Mouse (Mus musculus): ENCODE data around the gene Ube2ql1.

The Ube2ql1 gene

DNA sequence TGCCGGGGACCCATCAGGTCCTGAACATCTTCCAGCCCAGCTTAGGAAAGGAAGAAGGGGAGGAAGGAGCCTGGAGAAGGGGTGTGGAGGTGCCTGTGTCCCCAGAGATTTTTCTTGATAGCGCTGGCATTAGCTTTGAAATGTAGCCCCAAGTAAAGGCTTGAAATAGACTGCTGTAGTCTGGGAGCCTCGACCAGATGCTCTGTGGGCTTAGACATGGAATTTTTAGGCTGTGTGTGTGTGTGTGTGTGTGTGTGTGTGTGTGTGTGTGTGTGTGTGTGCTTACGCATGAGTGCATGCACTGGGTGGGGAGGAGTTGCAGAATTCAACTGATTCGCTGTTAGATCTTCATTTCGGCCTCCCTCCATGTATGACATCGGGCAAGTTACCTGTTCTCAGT, 31.5 kb downstream of the Ube2ql1 start:
- no peak for DNase-seq (ENCODE audit: extremely low read depth, low read depth)

DNA sequence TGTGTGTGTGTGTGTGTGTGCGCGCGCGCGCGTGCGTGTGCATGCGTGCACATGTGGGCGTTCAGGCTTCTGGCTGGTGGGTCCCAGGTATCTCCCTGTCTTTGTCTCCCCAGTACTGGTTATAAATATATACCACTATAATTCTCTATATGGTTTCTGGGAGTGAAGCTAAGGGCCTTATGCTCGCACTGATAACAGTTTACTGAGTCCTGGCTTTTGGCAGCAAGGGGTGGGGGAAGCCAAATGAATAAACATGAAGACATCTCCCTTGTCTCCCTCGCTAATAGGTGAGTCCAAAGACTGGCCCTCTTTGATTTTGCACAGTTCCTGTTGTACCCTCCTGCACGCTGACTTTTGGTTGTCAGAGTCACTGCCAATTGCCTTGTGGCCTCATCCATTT, 32.2 kb downstream of the Ube2ql1 start:
- DNase-seq (ENCODE audit: extremely low read depth, low read depth), result peak; percentile 24

DNA sequence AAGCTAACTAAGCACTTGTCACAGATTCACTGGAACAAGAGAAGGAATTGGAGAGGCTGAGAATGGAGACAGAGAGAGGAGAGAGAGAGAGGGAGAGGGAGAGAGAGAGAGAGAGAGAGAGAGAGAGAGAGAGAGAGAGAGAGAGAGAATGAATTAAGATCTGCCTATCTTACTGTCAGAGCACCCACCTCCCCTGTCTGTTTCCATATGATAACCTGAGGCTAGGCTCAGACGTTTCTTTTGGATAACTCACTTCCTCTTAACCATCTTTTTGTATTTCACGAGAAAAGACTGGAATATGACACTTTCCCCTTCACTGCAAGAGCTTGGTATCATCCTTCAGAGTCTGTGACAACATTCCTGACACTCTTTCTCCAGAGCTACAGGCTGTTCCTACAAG, 32.8 kb downstream of the Ube2ql1 start:
- peak; percentile 66 for DNase-seq (ENCODE audit: extremely low read depth, low read depth)

DNA sequence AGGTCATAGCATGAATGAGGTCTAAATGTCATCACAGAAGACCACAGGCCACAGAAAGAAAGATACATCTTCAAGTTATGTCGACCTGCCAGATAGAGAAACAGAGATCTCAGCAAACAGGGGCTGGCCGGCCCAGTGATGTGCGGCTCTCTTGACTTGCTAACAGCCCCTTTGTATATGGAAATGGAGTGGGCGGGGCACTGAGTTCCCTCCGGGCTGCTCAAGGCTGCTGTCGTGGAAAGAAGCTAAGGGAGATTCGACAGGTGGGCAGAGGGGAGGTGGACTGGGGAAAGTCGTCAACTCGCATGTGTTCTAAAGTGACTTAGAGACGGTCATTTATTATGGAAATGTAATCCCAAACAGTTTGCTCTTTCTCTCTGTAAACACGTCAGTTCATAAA, 36.2 kb downstream of the Ube2ql1 start:
- no peak for DNase-seq (ENCODE audit: extremely low read depth, low read depth)

DNA sequence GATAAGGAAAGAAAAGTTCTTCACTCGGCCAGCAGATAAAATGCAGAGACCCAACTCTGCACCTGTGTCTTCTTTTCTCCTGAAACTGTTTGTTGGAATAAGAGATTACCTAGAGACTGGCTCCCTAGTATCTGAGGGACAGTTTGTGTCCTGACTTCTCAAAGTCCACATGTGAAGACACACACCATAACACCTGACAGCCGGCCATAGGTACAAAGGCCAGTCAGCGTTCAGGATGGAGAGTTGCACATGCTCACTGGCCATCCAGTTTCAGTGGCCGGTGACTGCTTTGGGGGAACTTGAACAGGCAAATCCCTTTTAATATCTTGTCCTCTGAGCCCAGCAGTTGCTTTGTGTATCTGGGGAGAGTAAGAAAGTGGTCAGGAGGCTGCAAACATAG, 38.3 kb downstream of the Ube2ql1 start:
- no peak for DNase-seq (ENCODE audit: extremely low read depth, low read depth)

DNA sequence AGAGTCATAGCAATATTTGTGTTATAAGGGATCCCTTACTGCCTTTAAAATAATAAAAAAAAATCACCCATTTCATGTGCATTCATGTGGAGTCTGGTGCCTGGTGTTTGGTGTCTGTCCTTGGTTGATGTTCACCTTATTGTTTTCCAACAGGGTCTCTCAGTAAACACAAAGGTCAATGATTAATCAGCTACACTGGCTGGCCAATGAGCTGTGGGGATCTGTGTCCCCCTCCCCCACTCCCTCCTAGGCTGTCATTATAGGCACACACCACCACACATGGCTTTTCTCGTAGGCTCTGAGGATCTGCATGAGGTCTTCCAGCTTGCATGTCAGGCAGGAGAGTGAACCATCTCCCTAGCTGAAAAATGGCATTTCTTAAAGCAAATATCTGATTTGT, 38.9 kb downstream of the Ube2ql1 start:
- DNase-seq (ENCODE audit: extremely low read depth, low read depth), result no peak

DNA sequence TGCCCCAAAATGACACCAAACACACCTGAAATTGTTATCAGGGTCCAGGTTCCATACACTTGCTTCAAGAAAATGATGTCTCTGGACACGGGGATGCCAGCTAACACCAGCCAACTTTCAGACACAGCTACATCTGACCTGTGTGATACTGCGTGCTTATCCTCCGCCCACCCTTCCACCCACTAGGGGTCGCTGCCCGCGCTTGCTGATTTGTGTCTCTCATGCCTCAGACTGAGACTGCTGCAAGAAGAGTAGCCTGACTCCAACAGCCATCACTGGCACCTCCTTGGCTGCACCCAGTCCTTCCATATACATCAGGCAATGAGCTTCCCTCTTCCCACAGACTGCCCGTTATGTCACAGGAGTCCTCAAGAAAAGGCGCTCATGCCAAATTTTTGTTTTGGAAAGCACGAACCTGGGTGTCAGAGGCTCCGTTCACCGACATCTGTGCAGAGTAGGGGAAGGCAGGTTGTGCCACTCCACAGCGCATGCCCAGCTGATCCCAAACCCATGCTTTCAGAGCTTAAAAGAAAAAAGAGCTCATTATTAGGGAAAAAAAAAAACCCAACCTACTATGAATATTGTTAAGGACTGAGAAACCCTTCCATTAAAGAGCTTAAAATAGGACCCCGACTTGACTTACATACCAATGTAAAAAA, 43.2 kb downstream of the Ube2ql1 start:
- peak; percentile 33 for DNase-seq (ENCODE audit: extremely low read depth, low read depth)

DNA sequence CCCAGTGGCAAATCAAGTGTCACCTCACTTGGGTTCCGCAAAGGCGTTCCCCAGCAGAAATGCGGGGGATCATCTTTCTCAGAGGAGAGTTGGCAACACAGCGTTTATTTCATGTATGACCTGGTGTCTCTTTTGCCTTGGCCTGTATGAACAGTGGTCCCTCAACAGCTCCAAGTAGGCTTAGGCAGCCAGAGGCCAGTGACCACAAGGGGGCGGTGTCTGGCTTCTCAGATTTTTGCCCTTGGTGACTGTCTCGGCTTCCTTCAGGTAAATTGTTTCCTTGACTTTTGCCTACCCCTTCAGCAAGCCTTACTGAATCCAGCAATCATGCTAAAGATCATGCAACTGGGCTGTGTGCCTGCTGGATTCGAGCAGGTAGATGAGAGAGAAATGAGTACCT, 48.6 kb downstream of the Ube2ql1 start:
- DNase-seq (ENCODE audit: extremely low read depth, low read depth), result no peak

DNA sequence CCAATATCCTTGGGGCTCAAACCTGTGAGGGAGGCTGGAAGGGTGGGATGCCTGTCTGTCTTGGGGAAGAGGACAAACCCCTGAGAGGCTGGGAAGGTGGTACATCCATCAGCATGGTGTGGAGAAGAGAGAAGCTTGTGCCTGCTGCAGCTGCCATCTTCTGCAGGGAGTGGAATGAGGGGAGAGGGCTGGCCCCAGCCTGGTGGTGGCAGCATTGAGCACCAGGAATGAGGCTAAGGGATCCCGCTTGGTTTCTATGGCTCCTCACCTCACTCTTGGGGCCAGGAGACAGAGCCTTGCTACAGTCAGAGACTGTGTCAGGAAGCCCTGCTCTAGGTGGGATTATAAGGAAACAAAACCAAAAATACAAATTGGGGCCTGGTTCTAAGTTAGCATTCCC, 52.7 kb downstream of the Ube2ql1 start:
- DNase-seq (ENCODE audit: extremely low read depth, low read depth), result no peak

DNA sequence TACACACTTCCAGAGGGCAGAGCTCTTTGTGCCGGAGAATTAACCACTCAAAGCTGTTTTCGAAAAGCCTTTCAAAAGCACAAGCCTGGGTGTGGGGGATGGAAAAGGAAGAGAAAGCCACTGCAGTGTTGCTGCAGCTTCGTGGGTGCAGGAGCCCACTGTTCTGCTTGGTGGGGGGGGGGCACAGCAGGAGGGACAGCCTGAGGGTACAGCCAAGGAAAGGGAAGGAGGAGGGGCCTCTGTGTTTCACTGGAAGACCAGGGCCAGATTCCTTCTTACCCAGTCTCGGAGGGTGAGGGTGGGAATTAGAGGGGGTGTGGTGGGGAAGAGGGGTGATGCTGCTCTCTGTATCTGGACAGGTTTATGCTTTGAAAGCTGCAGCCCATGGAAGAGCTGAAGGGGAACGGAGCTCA, 54.3 kb downstream of the Ube2ql1 start:
- DNase-seq (ENCODE audit: extremely low read depth, low read depth), result no peak

DNA sequence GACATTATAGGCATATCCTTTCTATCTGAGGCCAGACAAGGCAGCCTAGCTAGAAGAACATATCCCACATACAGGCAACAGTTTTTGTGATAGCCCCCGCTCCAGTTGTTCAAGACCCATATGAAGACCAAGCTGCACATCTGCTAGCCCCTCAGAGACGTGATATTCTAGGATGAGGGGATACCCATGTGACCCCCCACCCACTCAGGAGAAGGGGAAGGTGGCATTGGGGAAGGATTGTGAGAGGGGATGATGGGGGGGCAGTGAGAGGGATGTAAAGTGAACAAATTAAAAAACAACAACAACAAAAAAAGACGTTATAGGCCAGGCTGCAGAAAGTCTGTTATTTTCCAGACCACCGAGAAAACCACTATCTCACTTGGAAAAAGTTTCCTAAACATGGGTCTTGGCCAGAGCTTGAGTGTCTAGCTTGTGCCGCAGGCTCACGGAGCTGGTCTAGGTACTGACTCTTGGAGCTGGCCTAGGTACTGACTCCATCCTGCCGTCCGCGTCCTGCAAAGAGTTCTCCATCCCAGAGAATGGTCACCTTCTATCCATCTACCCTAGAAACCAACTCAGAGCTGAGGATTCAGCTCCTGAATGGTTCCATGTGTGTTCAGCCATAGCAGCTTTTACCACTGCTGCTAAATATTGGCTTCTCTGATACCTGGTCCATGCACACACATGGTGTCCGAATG, 65.6 kb downstream of the Ube2ql1 start:
- no peak for DNase-seq (ENCODE audit: extremely low read depth, low read depth)

DNA sequence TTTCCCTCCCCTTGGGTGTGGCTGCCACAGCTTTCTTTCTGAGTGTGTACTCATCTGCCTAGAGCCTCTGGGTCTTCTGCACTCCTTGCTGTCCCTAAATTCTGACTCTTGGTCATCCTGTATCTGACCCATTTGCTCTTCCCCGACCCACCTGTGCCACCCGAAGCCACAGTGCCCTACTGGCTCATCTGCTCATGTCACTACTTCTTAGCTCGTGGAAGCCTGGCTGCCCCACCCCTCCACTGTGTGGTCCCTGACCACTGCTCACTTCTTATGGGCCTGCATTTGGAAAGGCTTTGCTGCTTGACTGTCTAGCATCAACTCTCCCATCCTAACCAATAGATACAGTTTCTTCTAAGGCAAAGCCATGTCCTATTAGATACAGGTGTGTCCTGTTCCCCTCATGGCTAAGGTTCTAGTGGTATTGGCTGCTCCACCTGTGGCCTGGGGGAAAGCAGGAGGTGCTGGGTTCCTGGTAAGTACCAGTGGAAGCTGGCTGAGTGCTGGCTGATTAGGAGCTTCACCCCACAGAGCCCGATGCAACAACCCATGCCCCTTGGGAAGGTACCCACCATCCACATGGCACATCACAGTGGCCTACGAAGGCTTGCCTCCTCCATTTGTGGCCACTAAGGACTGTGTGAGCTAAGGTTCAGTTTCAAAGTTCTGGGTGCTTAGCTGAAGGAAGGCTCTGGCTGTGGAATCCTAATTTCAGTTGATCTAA, 66.3 kb downstream of the Ube2ql1 start:
- no peak for DNase-seq (ENCODE audit: extremely low read depth, low read depth)

DNA sequence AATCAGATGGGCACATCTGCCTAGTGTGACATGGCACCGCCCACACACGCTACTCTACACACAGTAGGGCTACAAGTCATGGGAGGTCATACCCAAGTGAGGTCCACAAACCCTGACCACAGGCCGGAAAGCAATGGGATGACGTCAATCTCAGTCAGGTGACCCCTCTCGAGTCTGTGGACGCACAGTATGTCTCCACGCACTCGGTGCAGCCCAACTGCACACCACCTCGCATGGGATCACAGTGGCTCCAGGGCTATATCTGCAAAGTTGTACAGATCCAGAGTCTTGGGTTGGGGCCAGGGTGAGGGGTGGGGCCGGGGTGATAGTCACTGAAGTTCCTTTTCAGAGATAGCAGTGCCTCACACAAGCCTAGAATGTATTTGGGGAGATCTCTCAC, 67.1 kb downstream of the Ube2ql1 start:
- DNase-seq (ENCODE audit: extremely low read depth, low read depth), result no peak

DNA sequence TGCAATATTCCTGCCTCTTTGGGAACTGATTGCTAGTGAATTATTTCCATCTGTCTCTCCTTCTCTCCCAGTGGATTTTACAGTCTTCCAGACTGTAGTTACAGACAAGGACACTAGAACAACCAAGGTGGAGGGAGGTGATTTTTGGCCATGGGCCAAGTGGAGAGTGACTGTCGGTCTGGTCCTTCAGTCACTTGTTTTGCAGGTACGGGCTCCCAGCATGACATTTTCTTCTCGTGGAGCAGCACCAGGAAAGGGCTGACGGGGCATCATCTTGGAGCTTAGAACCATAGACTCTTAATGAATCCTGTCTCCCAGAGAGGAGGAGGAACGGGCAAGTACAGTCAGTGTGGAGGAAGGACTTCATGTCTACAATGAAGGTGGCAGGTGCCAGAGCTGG, 67.6 kb downstream of the Ube2ql1 start:
- no peak for DNase-seq (ENCODE audit: extremely low read depth, low read depth)

DNA sequence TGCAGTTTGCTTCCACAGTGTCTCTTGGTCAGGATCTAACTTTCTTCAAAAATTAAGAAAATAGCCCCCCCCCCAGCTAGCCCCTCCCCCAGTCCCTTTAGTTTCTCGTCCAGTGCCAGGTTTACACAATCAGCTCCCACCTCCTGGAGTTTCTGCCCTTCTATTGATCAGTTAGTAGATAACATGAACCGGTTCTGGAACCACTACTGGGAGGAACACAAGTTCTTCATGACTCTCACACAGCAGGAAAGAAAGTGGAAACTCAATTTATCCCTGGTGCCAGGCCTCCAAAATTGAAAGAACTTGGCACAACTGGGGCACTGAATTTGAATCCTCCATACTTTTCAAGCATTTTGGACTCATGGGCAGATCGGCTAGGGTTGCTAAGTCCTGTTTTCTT, 85.2 kb downstream of the Ube2ql1 start:
- DNase-seq (ENCODE audit: extremely low read depth, low read depth), result no peak
